Mouse (Mus musculus) forebrain, postnatal 0 days (tissue): ENCODE measurements around the gene Gzmg. TPM values are rescaled to one million over a fixed set of nuclear protein-coding genes. Genes with fewer than 3 reads are reported as not detected.
"Not testable (repeated sequence)": the region's sequence is repeated elsewhere in the genome, so short reads cannot be mapped to it uniquely, and the experiment has no call there.

ENCODE experiments used
- ATAC-seq: fragments of 200-750 bp; cut with Nextera tagmentation; 2 replicates; pipeline ENCODE4 v1.8.0; 2017; ENCODE audit warnings: mild to moderate bottlenecking, moderate library complexity
- DNase-seq: peaks from one replicate; pipeline ENCODE4 v3.0.0-alpha.2; 2015
- H3K27ac ChIP-seq: fragments of 300-500 bp; sonication (generic); 2 replicates; pipeline ENCODE4 v1.5.1; 2014; ENCODE audit warnings: low read depth, mild to moderate bottlenecking, antibody characterized with exemption, low read length, moderate library complexity, mixed read lengths
- H3K27me3 ChIP-seq: fragments of 300-500 bp; sonication (generic); 2 replicates; pipeline ENCODE4 v1.6.1; 2014; ENCODE audit warnings: mild to moderate bottlenecking, low read length, mixed read lengths; ENCODE audit not compliant: insufficient read depth
- H3K36me3 ChIP-seq: fragments of 300-500 bp; sonication (generic); 2 replicates; pipeline ENCODE4 v1.6.1; 2014; ENCODE audit warnings: mild to moderate bottlenecking, moderate library complexity; ENCODE audit not compliant: insufficient read depth
- H3K4me1 ChIP-seq: fragments of 300-500 bp; sonication (generic); 2 replicates; pipeline ENCODE4 v1.6.1; 2014; ENCODE audit warnings: antibody characterized with exemption; ENCODE audit not compliant: insufficient read depth
- H3K4me2 ChIP-seq: fragments of 300-500 bp; sonication (generic); 2 replicates; pipeline ENCODE4 v1.6.1; 2014; ENCODE audit warnings: low read depth, mild to moderate bottlenecking, moderate library complexity
- H3K4me3 ChIP-seq: fragments of 300-500 bp; sonication (generic); 2 replicates; pipeline ENCODE4 v1.5.1; 2014; ENCODE audit warnings: low read depth, low read length, mixed read lengths
- H3K9ac ChIP-seq: fragments of 300-500 bp; sonication (generic); 2 replicates; pipeline ENCODE4 v1.6.1; 2014; ENCODE audit warnings: mild to moderate bottlenecking
- H3K9me3 ChIP-seq: fragments of 300-500 bp; sonication (generic); 2 replicates; pipeline ENCODE4 v1.6.1; 2016; ENCODE audit warnings: low read length
- CTCF ChIP-seq: sonication (generic); IDR thresholded peaks from 2 replicates; pipeline ENCODE4 v1.5.1; 2016; ENCODE audit warnings: antibody characterized with exemption, control low read depth, low read depth
- WGBS: fragments of 180-500 bp; shearing (Covaris S2); extraction: QIAGEN DNeasy Blood & Tissue Kit; methylation state at CpG from one replicate; pipeline ENCODE4 v1.1.7; 2014; 5-methylcytosine and 5-hydroxymethylcytosine counted together
- polyA plus RNA-seq: library from polyadenylated mRNA; unstranded; fragments of >200 nt; fragmentation: Nextera tagmentation; extraction: Ambion mirVana; gene quantifications from 2 replicates; pipeline ENCODE4 v1.2.1, GENCODE M21; 2015
- total RNA-seq: library from RNA; depleted of rRNA; stranded (reverse); fragments of >200 nt; gene quantifications from 2 replicates; pipeline ENCODE4 v1.2.3, GENCODE M21; 2014; rRNA removed

Gzmg gene
- total RNA-seq: not detected in 2 replicates
- polyA plus RNA-seq: not detected in 2 replicates

GRCm38 (mm10) chr14:56159479-56159878, at the start of gene Gzmg:
TSS of gene Gzmg (minus strand) at chr14:56159579.
- H3K4me1 ChIP-seq, DNase-seq, H3K27me3 ChIP-seq, H3K9ac ChIP-seq, H3K9me3 ChIP-seq, H3K36me3 ChIP-seq, ATAC-seq, H3K27ac ChIP-seq, H3K4me2 ChIP-seq, H3K4me3 ChIP-seq: not testable (repeated sequence)
- WGBS: 77% methylated on average over 2 of the region's 2 CpGs

DNA sequence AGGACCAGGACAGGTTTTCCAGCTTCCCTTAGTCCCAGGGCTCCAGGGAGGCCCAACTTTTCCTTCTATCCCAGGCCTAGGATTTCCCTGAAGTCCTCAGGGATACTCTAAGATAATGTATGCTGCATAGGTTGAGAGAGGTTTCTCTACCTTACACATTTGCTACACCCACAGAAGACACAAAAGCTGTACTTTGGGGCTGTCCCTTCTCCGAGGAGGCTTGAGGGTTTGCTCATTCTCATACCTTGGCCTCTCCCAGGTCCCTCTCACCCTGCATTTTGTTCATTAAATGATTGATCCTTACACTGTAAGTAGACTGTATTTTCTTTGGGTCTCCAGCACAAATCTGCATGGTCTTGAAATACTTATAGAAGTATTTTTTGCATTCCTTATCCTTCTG, 46.2 kb upstream of the Gzmg start:
- Histone ChIP-seq H3K9me3 (no peaks in the 10 kb centered on the region), H3K27ac (no peak overlapping the region), H3K4me2 (no peak overlapping the region), H3K4me1 (no peaks in the 10 kb centered on the region), H3K4me3 (no peak overlapping the region), H3K27me3 (no peaks in the 10 kb centered on the region), H3K9ac (no peak overlapping the region), H3K36me3 (no peaks in the 10 kb centered on the region)
- ATAC-seq (no peak), DNase-seq (no peak)
- TF ChIP-seq CTCF: no peak
- 97% methylated on average over 1 of the region's 1 CpGs for WGBS

GRCm38 (mm10) chr14:56205021-56205420, 45.6 kb upstream of the Gzmg start:
- H3K4me2 ChIP-seq, H3K4me1 ChIP-seq, DNase-seq, H3K27me3 ChIP-seq, H3K36me3 ChIP-seq, H3K4me3 ChIP-seq, H3K27ac ChIP-seq, H3K9ac ChIP-seq, H3K9me3 ChIP-seq, ATAC-seq: not testable (repeated sequence)
- peak; percentile 44 for TF ChIP-seq CTCF
- 41% methylated on average over 5 of the region's 5 CpGs for WGBS

- 10% methylated on average over 2 of the region's 2 CpGs for WGBS
- no peak overlapping the region for H3K4me2 ChIP-seq
- H3K36me3 ChIP-seq: no peaks in the 10 kb centered on the region
- H3K4me1 ChIP-seq: no peaks in the 10 kb centered on the region
- no peak for ATAC-seq
- peak; percentile 82 for TF ChIP-seq CTCF
- H3K4me3 ChIP-seq: no peak overlapping the region
- DNase-seq: peak; percentile 56
- no peaks in the 10 kb centered on the region for H3K9me3 ChIP-seq
- H3K9ac ChIP-seq: no peak overlapping the region
- no peaks in the 10 kb centered on the region for H3K27me3 ChIP-seq
- no peak overlapping the region for H3K27ac ChIP-seq
These were observed 44.6 kb upstream of the Gzmg start for GRCm38 (mm10) chr14:56203975-56204374.

DNA sequence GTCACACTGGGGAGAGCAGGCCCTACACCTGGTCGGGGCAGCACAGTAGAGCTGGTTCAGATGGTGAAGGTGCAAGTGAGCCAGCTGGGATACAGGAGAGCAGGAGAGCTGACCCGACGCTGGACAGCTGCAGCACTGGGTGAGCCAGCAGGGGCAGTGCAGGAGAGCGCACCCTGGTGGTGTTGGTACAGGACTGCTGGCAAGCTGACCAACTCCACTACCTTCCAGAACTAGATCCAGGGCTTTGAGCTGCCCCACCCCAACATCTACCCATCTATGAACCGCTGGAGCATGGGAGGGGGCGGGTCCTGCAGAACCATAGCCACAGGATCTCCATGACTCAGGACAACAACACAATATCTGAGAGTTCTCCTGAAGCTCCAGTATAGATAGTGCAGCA, 27.6 kb upstream of the Gzmg start:
- ATAC-seq: no peak
- 59% methylated on average over 6 of the region's 6 CpGs for WGBS
- no peak for TF ChIP-seq CTCF
- Histone ChIP-seq H3K4me1 (no peaks in the 10 kb centered on the region), H3K36me3 (no peaks in the 10 kb centered on the region), H3K9ac (no peak overlapping the region), H3K4me2 (no peak overlapping the region), H3K27me3 (no peaks in the 10 kb centered on the region), H3K9me3 (no peaks in the 10 kb centered on the region), H3K27ac (no peak overlapping the region), H3K4me3 (no peak overlapping the region)
- no peak for DNase-seq

DNA sequence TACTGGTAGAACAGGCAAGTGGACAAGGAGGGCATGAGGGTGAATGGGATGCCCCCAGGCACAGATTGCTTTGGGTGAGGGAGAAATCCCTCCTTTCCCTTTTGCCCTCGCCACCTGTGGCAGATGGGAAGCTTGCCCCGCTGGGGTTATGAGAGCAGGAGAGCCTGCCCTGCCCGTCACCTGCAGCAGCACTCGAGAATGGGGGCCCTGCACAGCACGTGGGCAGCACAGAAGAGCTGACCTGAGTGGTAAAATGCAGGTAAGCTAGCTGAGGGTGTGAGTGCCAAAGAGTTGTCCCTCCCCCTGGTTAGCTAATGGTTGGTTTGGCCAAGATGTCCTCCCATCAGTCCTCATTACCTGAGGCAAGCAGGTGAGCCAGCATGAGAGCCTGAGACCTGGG, 27.1 kb upstream of the Gzmg start:
- ATAC-seq: no peak
- H3K4me3 ChIP-seq: no peak overlapping the region

DNA sequence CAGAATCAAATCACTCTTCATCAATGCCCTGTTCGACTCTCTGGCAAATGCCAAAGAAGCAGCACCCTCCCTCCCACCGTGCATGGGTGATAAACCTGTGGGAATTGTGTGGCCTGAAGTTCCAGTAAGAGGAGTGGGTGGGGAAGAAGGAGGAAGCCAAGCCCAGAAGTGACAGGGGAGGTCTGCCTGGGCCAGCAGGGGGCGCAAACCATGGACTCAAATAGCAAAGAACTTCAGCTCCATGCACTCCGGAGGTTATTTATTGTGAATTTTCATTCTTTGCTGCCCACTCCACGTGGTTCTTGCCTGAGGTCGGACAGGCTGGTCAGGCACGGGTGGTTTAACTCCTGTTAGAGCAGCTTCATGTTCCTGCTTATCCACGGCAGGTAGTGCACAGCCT, 18.3 kb upstream of the Gzmg start:
- not testable (repeated sequence) for H3K27me3 ChIP-seq, ATAC-seq, H3K4me2 ChIP-seq, H3K9ac ChIP-seq, H3K36me3 ChIP-seq, H3K9me3 ChIP-seq, H3K4me3 ChIP-seq, H3K4me1 ChIP-seq, H3K27ac ChIP-seq
- peak; percentile 57 for TF ChIP-seq CTCF
- peak; percentile 10 for DNase-seq
- WGBS: 28% methylated on average over 8 of the region's 8 CpGs

More for the DNA sequence above, 27.1 kb upstream of the Gzmg start:
- 84% methylated on average over 5 of the region's 5 CpGs for WGBS
- no peak for TF ChIP-seq CTCF
- Histone ChIP-seq H3K27me3 (no peaks in the 10 kb centered on the region), H3K4me2 (no peak overlapping the region), H3K9me3 (no peaks in the 10 kb centered on the region), H3K27ac (no peak overlapping the region), H3K4me1 (no peaks in the 10 kb centered on the region), H3K36me3 (no peaks in the 10 kb centered on the region), H3K9ac (no peak overlapping the region)
- DNase-seq: no peak

DNA sequence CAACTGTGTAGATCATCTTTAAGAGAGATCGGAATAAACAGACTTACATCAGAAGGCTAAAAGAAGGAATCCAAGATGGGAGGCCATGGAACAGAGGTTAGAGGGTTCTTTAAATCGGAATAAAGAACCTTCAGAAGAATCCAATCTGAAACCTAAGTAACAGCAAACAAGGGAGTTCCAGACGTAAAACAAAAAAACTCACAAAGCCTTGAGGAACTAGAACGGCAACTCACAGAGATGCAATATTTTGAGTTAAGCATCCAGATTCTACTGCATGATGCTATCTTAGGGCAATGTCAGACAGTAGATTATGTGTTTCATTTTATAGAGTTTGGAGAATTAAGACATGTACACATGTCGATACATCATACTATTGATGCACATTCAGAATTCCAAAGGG, 15.1 kb upstream of the Gzmg start, which contains the start of gene Gzmn:
Gzmn (minus strand) TSS at position 101 of the 400 bp plus-strand sequence.
- TF ChIP-seq CTCF: no peak
- no peak within 1 kb of the TSS for H3K4me2 ChIP-seq
- H3K4me3 ChIP-seq: no peak within 1 kb of the TSS
- 91% methylated on average over 5 of the region's 5 CpGs for WGBS
- no peak within 1 kb of the TSS for H3K27ac ChIP-seq
- H3K9ac ChIP-seq: no peak within 1 kb of the TSS
- ATAC-seq: no peak
- no peaks in the 10 kb centered on the region for H3K27me3 ChIP-seq
- no peaks in the 10 kb centered on the region for H3K4me1 ChIP-seq
- DNase-seq: no peak
- no peaks in the 10 kb centered on the region for H3K36me3 ChIP-seq
- H3K9me3 ChIP-seq: no peaks in the 10 kb centered on the region
